Mouse (Mus musculus): Measurements from ENCODE around the gene Abhd12. TPM values are rescaled to one million over a fixed set of nuclear protein-coding genes. Genes with fewer than 3 reads are reported as not detected.
A peak's percentile ranks its signal among the peaks of the same experiment; 100 is the strongest.

Abhd12 gene
- polyA plus RNA-seq, 1 experiment: not detected

DNA sequence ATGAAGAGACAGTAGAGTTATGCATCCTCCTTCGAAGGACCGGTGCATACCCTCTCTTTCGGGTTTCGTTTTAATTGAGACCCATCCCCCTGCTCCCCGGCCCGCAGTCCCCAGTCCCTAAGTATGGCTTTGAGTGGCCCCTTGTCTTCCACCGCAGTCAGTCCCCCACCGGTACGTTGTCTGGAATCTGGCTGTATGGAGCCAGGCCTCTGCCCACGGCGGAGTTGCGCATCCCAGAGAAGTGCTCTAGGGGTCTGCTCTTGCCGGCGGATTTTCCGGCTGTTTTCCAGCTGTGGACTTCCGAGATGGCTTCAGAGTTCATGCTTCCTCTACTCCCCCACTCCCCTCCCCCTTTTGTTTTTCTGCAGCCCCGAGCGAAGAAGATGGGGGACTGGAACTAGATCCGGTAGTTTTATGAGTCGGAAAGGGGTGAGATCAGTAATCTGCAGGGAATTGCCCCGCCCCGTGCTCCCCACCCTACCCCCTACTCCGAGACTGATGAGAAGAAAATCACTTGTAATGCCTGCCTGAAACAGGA lies 117.2 kb downstream of the Abhd12 start:
- Histone ChIP-seq H3K4me1 (ENCODE audit: control insufficient read depth, insufficient read depth, low read length) (peaks cover 11% of the 10 kb centered on the region), H3K4me3 (ENCODE audit: insufficient read depth, low read depth, low read length) (peak overlapping the region; percentile 95), H3K27ac (ENCODE audit: insufficient read depth, low read depth, low read length) (no peak overlapping the region)
- no peak for TF ChIP-seq POLR2A (IDR thresholded peaks at IDR 0.05; ENCODE audit: insufficient read depth, low read depth, low read length)
- no peak for TF ChIP-seq CTCF (IDR thresholded peaks at IDR 0.05; ENCODE audit: insufficient read depth, low read depth, low read length)
- WGBS: 1% methylated on average over 23 of the region's 23 CpGs

- peaks cover 11% of the 10 kb centered on the region for H3K4me1 ChIP-seq (ENCODE audit: control insufficient read depth, insufficient read depth, low read length)
- TF ChIP-seq POLR2A (IDR thresholded peaks at IDR 0.05; ENCODE audit: insufficient read depth, low read depth, low read length) (peak; percentile 89), CTCF (IDR thresholded peaks at IDR 0.05; ENCODE audit: insufficient read depth, low read depth, low read length) (no peak)
- H3K27ac ChIP-seq (ENCODE audit: insufficient read depth, low read depth, low read length): peak within 1 kb of the TSS; percentile 47; the same call in 1 of the 2 replicates
- H3K4me3 ChIP-seq (ENCODE audit: insufficient read depth, low read depth, low read length): peak within 1 kb of the TSS; percentile 95
- 3% methylated on average over 58 of the region's 58 CpGs for WGBS
Observed at GRCm38 (mm10) chr2:150786251-150787180, 118.0 kb downstream of the Abhd12 start, which contains the start of gene Pygb. Pygb (plus strand) TSS chr2:150786735.

- TF ChIP-seq POLR2A (IDR thresholded peaks at IDR 0.05; ENCODE audit: insufficient read depth, low read depth, low read length): no peak
- no peak for TF ChIP-seq CTCF (IDR thresholded peaks at IDR 0.05; ENCODE audit: insufficient read depth, low read depth, low read length)
- H3K4me1 ChIP-seq (ENCODE audit: control insufficient read depth, insufficient read depth, low read length): peaks cover 6% of the 10 kb centered on the region
- no peak overlapping the region for H3K27ac ChIP-seq (ENCODE audit: insufficient read depth, low read depth, low read length)
- H3K4me3 ChIP-seq (ENCODE audit: insufficient read depth, low read depth, low read length): no peak overlapping the region
- 83% methylated on average over 2 of the region's 2 CpGs for WGBS
Observed at GRCm38 (mm10) chr2:150782801-150783200, 121.7 kb downstream of the Abhd12 start.

Other genes starting within 250 kb of the Abhd12 start
- not detected in 2 replicates for gene Acss1, start 236.2 kb downstream of the Abhd12 start, polyA plus RNA-seq (2012; ENCODE audit: insufficient read depth, insufficient read length, low replicate concordance, missing spikeins)
- not detected in 2 replicates for gene Vsx1, start 215.4 kb downstream of the Abhd12 start, polyA plus RNA-seq (2012; ENCODE audit: insufficient read depth, insufficient read length, low replicate concordance, missing spikeins)
- gene Entpd6, start 155.7 kb downstream of the Abhd12 start, polyA plus RNA-seq (2012; ENCODE audit: insufficient read depth, insufficient read length, low replicate concordance, missing spikeins): not detected in 2 replicates
- gene Pygb, start 118.0 kb downstream of the Abhd12 start, polyA plus RNA-seq (2012; ENCODE audit: insufficient read depth, insufficient read length, low replicate concordance, missing spikeins): not detected in 2 replicates
- not detected in 2 replicates for gene Gins1, start 659 bp upstream of the Abhd12 start, polyA plus RNA-seq (2012; ENCODE audit: insufficient read depth, insufficient read length, low replicate concordance, missing spikeins)
- gene Ninl, start 134.6 kb upstream of the Abhd12 start, polyA plus RNA-seq (2012; ENCODE audit: insufficient read depth, insufficient read length, low replicate concordance, missing spikeins): not detected in 2 replicates
- not detected in 2 replicates for gene Nanp, start 134.7 kb upstream of the Abhd12 start, polyA plus RNA-seq (2012; ENCODE audit: insufficient read depth, insufficient read length, low replicate concordance, missing spikeins)
- not detected in 2 replicates for gene Gm14151, start 187.6 kb upstream of the Abhd12 start, polyA plus RNA-seq (2012; ENCODE audit: insufficient read depth, insufficient read length, low replicate concordance, missing spikeins)
- not detected in 2 replicates for gene Gm14147, start 193.5 kb upstream of the Abhd12 start, polyA plus RNA-seq (2012; ENCODE audit: insufficient read depth, insufficient read length, low replicate concordance, missing spikeins)